Mouse (Mus musculus) forebrain, embryonic 15.5 days (tissue): Measurements from ENCODE around the gene Apoo. TPM values are rescaled to one million over a fixed set of nuclear protein-coding genes. Genes with fewer than 3 reads are reported as not detected.
"Not testable (repeated sequence)": the region's sequence is repeated elsewhere in the genome, so short reads cannot be mapped to it uniquely, and the experiment has no call there.

ENCODE experiments used
- ATAC-seq: fragments of 200-750 bp; cut with Nextera tagmentation; replicated peaks from 2 replicates; pipeline ENCODE4 v1.8.0; 2017; ENCODE audit warnings: mild to moderate bottlenecking, moderate TSS enrichment, moderate library complexity
- H3K27ac ChIP-seq: fragments of 300-500 bp; sonication (generic); replicated peaks from 2 replicates; pipeline ENCODE4 v1.5.1; 2015; ENCODE audit warnings: mild to moderate bottlenecking, inconsistent platforms
- H3K27me3 ChIP-seq: fragments of 300-500 bp; sonication (generic); 2 replicates; pipeline ENCODE4 v1.6.1; 2015; ENCODE audit warnings: inconsistent platforms
- H3K36me3 ChIP-seq: fragments of 300-500 bp; sonication (generic); 2 replicates; pipeline ENCODE4 v1.6.1; 2015; ENCODE audit warnings: mild to moderate bottlenecking, inconsistent platforms
- H3K4me1 ChIP-seq: fragments of 300-500 bp; sonication (generic); 2 replicates; pipeline ENCODE4 v1.6.1; 2015; ENCODE audit warnings: inconsistent platforms
- H3K4me2 ChIP-seq: fragments of 300-500 bp; sonication (generic); replicated peaks from 2 replicates; pipeline ENCODE4 v1.6.1; 2015; ENCODE audit warnings: mild to moderate bottlenecking, inconsistent platforms
- H3K4me3 ChIP-seq: fragments of 300-500 bp; sonication (generic); 2 replicates; pipeline ENCODE4 v1.5.1; 2015; ENCODE audit warnings: mild to moderate bottlenecking, inconsistent platforms
- H3K9ac ChIP-seq: fragments of 300-500 bp; sonication (generic); replicated peaks from 2 replicates; pipeline ENCODE4 v1.6.1; 2015; ENCODE audit warnings: mild to moderate bottlenecking, inconsistent platforms
- H3K9me3 ChIP-seq: fragments of 300-500 bp; sonication (generic); 2 replicates; pipeline ENCODE4 v1.6.1; 2016; ENCODE audit warnings: inconsistent platforms
- WGBS: fragments of 180-500 bp; shearing (Covaris S2); methylation state at CpG from one replicate; pipeline ENCODE4 v1.1.7; 2015; ENCODE audit warnings: mixed read lengths; 5-methylcytosine and 5-hydroxymethylcytosine counted together
- polyA plus RNA-seq: library from polyadenylated mRNA; unstranded; fragments of >200 nt; fragmentation: Nextera tagmentation; extraction: Ambion mirVana; gene quantifications from 2 replicates; pipeline ENCODE4 v1.2.1, GENCODE M21; 2015

Apoo gene
- polyA plus RNA-seq = 115 and 121 TPM in 2 replicates

- H3K27me3 ChIP-seq = peaks cover 25% of the 10 kb centered on the region
- H3K36me3 ChIP-seq = no peaks in the 10 kb centered on the region
- peak within 1 kb of the TSS; percentile 42 for H3K4me2 ChIP-seq
- H3K4me1 ChIP-seq = peaks cover 10% of the 10 kb centered on the region
- H3K9ac ChIP-seq = peak within 1 kb of the TSS; percentile 63
- H3K9me3 ChIP-seq = no peaks in the 10 kb centered on the region
- WGBS = 11% methylated on average over 46 of the region's 46 CpGs
- peak; percentile 99 for ATAC-seq
- peak within 1 kb of the TSS; percentile 66; the same call in 1 of the 2 replicates for H3K27ac ChIP-seq
- peak within 1 kb of the TSS; percentile 63 for H3K4me3 ChIP-seq
Measured at GRCm38 (mm10) chrX:94366670-94367241, at the start of gene Apoo, which contains the start of gene Fam90a1b. Gene Apoo, plus strand, starts transcription at chrX:94367117. Gene Fam90a1b, minus strand, starts transcription at chrX:94366777.

- Histone ChIP-seq H3K9ac (no peak overlapping the region), H3K4me1 (no peaks in the 10 kb centered on the region), H3K36me3 (no peaks in the 10 kb centered on the region), H3K27me3 (peaks cover 19% of the 10 kb centered on the region; the same call in 1 of the 2 replicates), H3K4me2 (no peak overlapping the region), H3K27ac (0 out of 2 replicates have a peak overlapping the region, but pooled peaks have one; percentile 31), H3K9me3 (no peaks in the 10 kb centered on the region), H3K4me3 (no peak overlapping the region)
- peak; percentile 46; the same call in 1 of the 2 replicates for ATAC-seq
- 51% methylated on average over 11 of the region's 11 CpGs for WGBS
Measured at GRCm38 (mm10) chrX:94321036-94321902, 45.6 kb upstream of the Apoo start.

- not testable (repeated sequence) for H3K9ac ChIP-seq, H3K36me3 ChIP-seq, H3K27me3 ChIP-seq, H3K9me3 ChIP-seq, H3K4me2 ChIP-seq, H3K4me1 ChIP-seq, ATAC-seq, H3K27ac ChIP-seq, H3K4me3 ChIP-seq
- 92% methylated on average over 4 of the region's 4 CpGs for WGBS
Measured at GRCm38 (mm10) chrX:94343638-94344037, 23.3 kb upstream of the Apoo start.

DNA sequence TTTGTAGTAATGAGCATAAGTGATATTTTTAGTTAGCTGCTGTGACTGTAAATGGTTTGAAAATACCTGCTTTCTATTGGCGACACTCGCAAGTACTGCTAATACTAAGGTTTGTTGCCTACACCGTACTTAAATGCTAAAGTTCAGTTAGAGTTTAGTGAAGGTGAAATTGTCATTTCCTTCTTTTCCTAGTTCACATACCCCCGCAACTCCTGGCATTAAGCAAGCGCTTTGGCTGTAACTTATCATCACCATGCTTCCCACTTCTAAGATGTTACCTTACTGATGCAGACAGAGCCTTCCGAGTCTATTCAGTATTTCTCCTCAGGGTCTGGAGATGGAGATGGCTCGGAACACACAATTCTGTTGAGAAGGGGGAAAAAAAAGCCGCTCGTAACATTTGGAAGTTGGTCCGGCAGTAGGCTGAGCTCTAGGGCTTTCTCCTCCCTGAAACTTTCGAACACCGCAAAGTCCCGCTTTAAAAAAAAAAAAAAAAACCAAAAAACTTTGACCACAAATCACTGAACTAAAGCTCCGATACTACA lies 1.5 kb upstream of the Apoo start:
- no peak overlapping the region for H3K27ac ChIP-seq
- no peak for ATAC-seq
- H3K9ac ChIP-seq = no peak overlapping the region
- peaks cover 27% of the 10 kb centered on the region for H3K27me3 ChIP-seq
- WGBS = 23% methylated on average over 14 of the region's 14 CpGs
- peak overlapping the region; percentile 42; the same call in 1 of the 2 replicates for H3K4me2 ChIP-seq
- H3K9me3 ChIP-seq = no peaks in the 10 kb centered on the region
- peaks cover 10% of the 10 kb centered on the region for H3K4me1 ChIP-seq
- H3K36me3 ChIP-seq = no peaks in the 10 kb centered on the region
- H3K4me3 ChIP-seq = peak overlapping the region; percentile 63; the same call in 1 of the 2 replicates

DNA sequence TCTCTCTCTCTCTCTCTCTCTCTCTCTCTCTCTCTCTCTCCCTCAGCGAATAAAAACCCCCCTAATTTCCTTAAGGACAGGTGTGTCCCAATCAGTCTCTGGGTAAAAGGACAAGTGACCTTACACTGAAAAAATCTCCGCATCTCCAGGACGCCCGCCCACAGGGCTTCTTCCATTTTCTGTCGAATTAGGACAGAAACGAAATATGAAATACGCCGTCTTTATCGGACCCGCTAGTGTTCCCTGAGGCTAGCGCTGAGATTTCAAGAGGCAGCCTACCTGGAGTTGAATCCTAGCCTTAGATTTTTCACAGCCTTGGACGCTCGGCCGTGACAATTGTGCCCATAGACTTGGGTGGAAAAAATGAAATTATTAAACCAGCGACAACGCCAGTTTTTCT lies 888 bp upstream of the Apoo start:
- peaks cover 25% of the 10 kb centered on the region for H3K27me3 ChIP-seq
- WGBS = 18% methylated on average over 16 of the region's 16 CpGs
- ATAC-seq = no peak
- H3K27ac ChIP-seq = no peak overlapping the region
- H3K9me3 ChIP-seq = no peaks in the 10 kb centered on the region
- peaks cover 10% of the 10 kb centered on the region for H3K4me1 ChIP-seq
- H3K4me2 ChIP-seq = peak overlapping the region; percentile 42
- peak overlapping the region; percentile 63 for H3K4me3 ChIP-seq
- no peak overlapping the region for H3K9ac ChIP-seq
- H3K36me3 ChIP-seq = no peaks in the 10 kb centered on the region

GRCm38 (mm10) chrX:94367248-94367647 lies 331 bp downstream of the Apoo start:
- WGBS = 26% methylated on average over 17 of the region's 17 CpGs
- Histone ChIP-seq H3K27me3 (peaks cover 25% of the 10 kb centered on the region), H3K27ac (peak overlapping the region; percentile 66; the same call in 1 of the 2 replicates), H3K4me2 (peak overlapping the region; percentile 39), H3K9me3 (no peaks in the 10 kb centered on the region), H3K9ac (peak overlapping the region; percentile 63), H3K4me1 (peaks cover 10% of the 10 kb centered on the region), H3K36me3 (no peaks in the 10 kb centered on the region), H3K4me3 (peak overlapping the region; percentile 63)
- no peak; the same call in none of the 2 replicates for ATAC-seq

DNA sequence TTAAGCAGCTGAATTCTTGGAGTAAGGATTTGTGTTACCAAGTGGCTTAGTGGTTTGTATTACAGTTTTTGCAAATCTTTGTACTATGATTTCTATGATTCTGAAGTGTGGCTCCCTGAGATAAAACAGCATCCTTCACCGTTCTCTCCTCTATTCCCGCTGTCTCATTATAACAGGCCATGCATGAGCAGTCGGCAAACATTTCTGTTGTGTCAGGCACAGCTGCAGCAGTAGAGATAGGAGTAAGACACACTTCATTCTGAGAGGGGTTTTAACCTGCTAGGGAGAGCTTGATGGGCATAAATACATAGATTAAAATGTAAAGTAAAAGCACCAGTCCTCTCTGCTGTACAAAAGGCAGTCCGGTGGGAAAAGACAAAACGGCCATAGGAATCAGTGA lies 11.8 kb downstream of the Apoo start:
- Histone ChIP-seq H3K36me3 (peaks cover 8% of the 10 kb centered on the region; the same call in 1 of the 2 replicates), H3K4me2 (no peak overlapping the region), H3K9me3 (no peaks in the 10 kb centered on the region), H3K9ac (no peak overlapping the region), H3K4me3 (no peak overlapping the region), H3K27ac (no peak overlapping the region), H3K4me1 (no peaks in the 10 kb centered on the region), H3K27me3 (0 out of 2 replicates have a peak, but pooled peaks cover 10% of the 10 kb centered on the region)
- no peak for ATAC-seq
- whole genome bisulfite sequencing = 66% methylated on average over 5 of the region's 5 CpGs

GRCm38 (mm10) chrX:94408975-94409374 lies 42.1 kb downstream of the Apoo start:
- Histone ChIP-seq H3K4me1 (no peaks in the 10 kb centered on the region), H3K4me3 (no peak overlapping the region), H3K36me3 (no peaks in the 10 kb centered on the region), H3K27me3 (0 out of 2 replicates have a peak, but pooled peaks cover 3% of the 10 kb centered on the region), H3K27ac (no peak overlapping the region), H3K9ac (no peak overlapping the region), H3K9me3 (no peaks in the 10 kb centered on the region), H3K4me2 (no peak overlapping the region)
- WGBS = 58% methylated on average over 3 of the region's 3 CpGs
- ATAC-seq = no peak

DNA sequence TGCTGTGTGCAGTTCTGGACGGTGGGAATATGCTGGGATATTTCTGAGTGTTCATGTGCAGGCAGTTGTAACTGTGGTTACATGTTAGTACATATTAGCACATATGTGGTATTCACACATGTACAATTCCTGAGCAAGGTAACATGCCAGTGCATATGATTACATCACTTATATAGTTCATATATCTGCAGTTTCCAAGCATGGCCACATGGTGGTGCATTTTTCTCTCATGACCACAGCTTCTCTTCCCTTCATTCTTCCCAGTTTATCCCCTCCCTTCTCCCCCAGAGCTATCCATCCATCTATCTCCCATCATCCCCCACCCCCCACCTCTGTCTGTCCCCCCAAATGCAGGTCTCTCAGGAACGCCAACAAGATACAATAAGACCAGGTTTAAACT lies 53.3 kb downstream of the Apoo start:
- no peaks in the 10 kb centered on the region for H3K27me3 ChIP-seq
- no peaks in the 10 kb centered on the region for H3K4me1 ChIP-seq
- no peak overlapping the region for H3K9ac ChIP-seq
- no peak overlapping the region for H3K27ac ChIP-seq
- H3K9me3 ChIP-seq = no peaks in the 10 kb centered on the region
- no peak overlapping the region for H3K4me3 ChIP-seq
- H3K36me3 ChIP-seq = no peaks in the 10 kb centered on the region
- no peak for ATAC-seq
- WGBS = 90% methylated on average over 2 of the region's 2 CpGs
- no peak overlapping the region for H3K4me2 ChIP-seq

DNA sequence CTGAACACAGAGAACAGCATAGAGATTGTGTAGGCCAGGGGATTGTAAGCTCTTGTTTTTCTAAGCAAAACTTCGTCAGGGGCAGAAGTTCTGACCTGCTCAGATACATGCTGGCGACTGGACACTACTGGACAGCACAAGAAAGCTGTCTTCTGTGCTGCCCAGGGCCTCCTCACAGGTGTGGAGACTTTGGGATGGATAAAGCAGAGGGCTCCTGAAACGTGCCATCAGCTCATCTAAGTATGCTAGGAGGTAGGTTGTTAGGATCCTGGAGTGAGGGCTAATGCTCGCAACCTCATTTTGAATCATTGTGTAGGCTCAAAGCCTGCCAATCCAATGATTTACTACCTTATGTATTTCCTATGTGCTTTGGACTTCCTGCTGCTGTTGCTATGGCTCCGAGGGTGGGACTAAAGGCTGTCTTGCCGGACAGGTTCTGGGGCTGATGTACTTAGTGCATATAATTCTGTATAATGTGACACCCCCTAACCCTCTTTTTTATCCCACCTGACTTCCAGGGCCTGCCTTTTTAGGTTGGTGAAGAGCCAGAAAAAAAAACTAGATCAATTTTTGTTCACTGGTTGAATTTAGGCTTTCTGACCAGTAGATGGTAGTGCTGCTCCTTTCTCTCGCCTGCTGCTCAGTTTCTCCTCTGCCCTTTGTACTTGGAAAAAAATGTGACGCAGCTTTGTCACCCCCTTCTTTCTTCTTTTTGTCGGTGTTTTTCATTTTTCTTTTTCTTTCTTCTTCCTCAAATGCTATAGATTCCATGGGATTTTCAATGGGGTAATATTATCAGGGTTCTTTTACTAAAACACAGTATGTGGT lies 64.8 kb downstream of the Apoo start:
- no peak overlapping the region for H3K9ac ChIP-seq
- no peak overlapping the region for H3K4me3 ChIP-seq
- no peak overlapping the region for H3K27ac ChIP-seq
- no peaks in the 10 kb centered on the region for H3K4me1 ChIP-seq
- H3K36me3 ChIP-seq = no peaks in the 10 kb centered on the region
- ATAC-seq = peak; percentile 82
- H3K9me3 ChIP-seq = no peaks in the 10 kb centered on the region
- 44% methylated on average over 9 of the region's 9 CpGs for WGBS
- no peaks in the 10 kb centered on the region for H3K27me3 ChIP-seq
- H3K4me2 ChIP-seq = no peak overlapping the region

DNA sequence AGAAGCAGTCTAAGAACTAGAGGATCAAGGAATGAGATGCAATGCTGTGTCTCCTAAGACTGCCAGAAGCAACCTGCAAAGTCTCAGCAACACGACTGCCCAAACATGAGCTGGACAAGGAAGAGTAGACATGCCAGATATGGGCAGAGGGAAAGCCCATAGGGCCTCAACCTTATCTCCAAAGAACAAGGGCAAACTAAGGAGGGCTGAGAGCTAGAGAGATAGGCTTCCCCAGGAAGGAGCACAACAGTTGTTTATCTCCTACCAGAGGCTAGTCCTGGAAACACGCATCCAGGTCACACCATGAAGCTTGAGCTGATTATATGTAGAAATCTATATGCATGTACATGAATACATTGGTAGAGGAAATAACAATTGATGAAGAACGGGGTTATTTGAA lies 78.5 kb downstream of the Apoo start:
- H3K4me3 ChIP-seq, H3K27ac ChIP-seq, H3K9ac ChIP-seq, H3K36me3 ChIP-seq, H3K27me3 ChIP-seq, H3K4me2 ChIP-seq, H3K4me1 ChIP-seq, H3K9me3 ChIP-seq, ATAC-seq: not testable (repeated sequence)
- WGBS = no CpG with 5 or more reads among the region's 3 CpGs
